Mouse (Mus musculus) liver, embryonic 11.5 days (tissue): ENCODE measurements around the gene Snai1. TPM values are rescaled to one million over a fixed set of nuclear protein-coding genes. Genes with fewer than 3 reads are reported as not detected.
A peak's percentile ranks its signal among the peaks of the same experiment; 100 is the strongest.

Experiments
- ATAC-seq: fragments of 200-750 bp; cut with Nextera tagmentation; replicated peaks from 2 replicates; pipeline ENCODE4 v1.8.0; 2017; ENCODE audit warnings: moderate number of reproducible peaks, mild to moderate bottlenecking, moderate TSS enrichment, moderate library complexity; ENCODE audit not compliant: low FRiP score
- DNase-seq: peaks from one replicate; pipeline ENCODE4 v3.0.0-alpha.2; 2017; ENCODE audit warnings: low spot score
- H3K27ac ChIP-seq: fragments of 300-500 bp; sonication (generic); 2 replicates; pipeline ENCODE4 v1.5.1; 2014; ENCODE audit warnings: mild to moderate bottlenecking, low read depth, low read length, control low read depth
- H3K27me3 ChIP-seq: fragments of 300-500 bp; sonication (generic); replicated peaks from 2 replicates; pipeline ENCODE4 v1.6.1; 2014; ENCODE audit warnings: low read length, mixed read lengths; ENCODE audit not compliant: control insufficient read depth, insufficient read depth
- H3K36me3 ChIP-seq: fragments of 300-500 bp; sonication (generic); 2 replicates; pipeline ENCODE4 v1.6.1; 2014; ENCODE audit warnings: mild to moderate bottlenecking, low read length, moderate library complexity, mixed read lengths; ENCODE audit not compliant: control insufficient read depth, insufficient read depth
- H3K4me1 ChIP-seq: fragments of 300-500 bp; sonication (generic); replicated peaks from 2 replicates; pipeline ENCODE4 v1.6.1; 2014; ENCODE audit warnings: low read length, mixed read lengths; ENCODE audit not compliant: control insufficient read depth, insufficient read depth
- H3K4me2 ChIP-seq: fragments of 300-500 bp; sonication (generic); 2 replicates; pipeline ENCODE4 v1.6.1; 2014; ENCODE audit warnings: mild to moderate bottlenecking, control low read depth, moderate library complexity
- H3K4me3 ChIP-seq: fragments of 300-500 bp; sonication (generic); 2 replicates; pipeline ENCODE4 v1.5.1; 2014; ENCODE audit warnings: low read depth, low read length, control low read depth
- H3K9ac ChIP-seq: fragments of 300-500 bp; sonication (generic); 2 replicates; pipeline ENCODE4 v1.6.1; 2014; ENCODE audit warnings: low read depth, low read length, control low read depth
- H3K9me3 ChIP-seq: fragments of 300-500 bp; sonication (generic); 2 replicates; pipeline ENCODE4 v1.6.1; 2016; ENCODE audit warnings: low read length, inconsistent platforms, mixed read lengths; ENCODE audit not compliant: control insufficient read depth
- WGBS: fragments of 180-500 bp; shearing (Covaris S2); extraction: QIAGEN DNeasy Blood & Tissue Kit; methylation state at CpG from one replicate; pipeline ENCODE4 v1.1.7; 2014; 5-methylcytosine and 5-hydroxymethylcytosine counted together
- polyA plus RNA-seq: library from polyadenylated mRNA; unstranded; fragments of >200 nt; fragmentation: Nextera tagmentation; extraction: Ambion mirVana; gene quantifications from 2 replicates; pipeline ENCODE4 v1.2.1, GENCODE M21; 2014

Snai1 gene
- polyA plus RNA-seq, 1 experiment from 2014 or later: 15.2 TPM

DNA sequence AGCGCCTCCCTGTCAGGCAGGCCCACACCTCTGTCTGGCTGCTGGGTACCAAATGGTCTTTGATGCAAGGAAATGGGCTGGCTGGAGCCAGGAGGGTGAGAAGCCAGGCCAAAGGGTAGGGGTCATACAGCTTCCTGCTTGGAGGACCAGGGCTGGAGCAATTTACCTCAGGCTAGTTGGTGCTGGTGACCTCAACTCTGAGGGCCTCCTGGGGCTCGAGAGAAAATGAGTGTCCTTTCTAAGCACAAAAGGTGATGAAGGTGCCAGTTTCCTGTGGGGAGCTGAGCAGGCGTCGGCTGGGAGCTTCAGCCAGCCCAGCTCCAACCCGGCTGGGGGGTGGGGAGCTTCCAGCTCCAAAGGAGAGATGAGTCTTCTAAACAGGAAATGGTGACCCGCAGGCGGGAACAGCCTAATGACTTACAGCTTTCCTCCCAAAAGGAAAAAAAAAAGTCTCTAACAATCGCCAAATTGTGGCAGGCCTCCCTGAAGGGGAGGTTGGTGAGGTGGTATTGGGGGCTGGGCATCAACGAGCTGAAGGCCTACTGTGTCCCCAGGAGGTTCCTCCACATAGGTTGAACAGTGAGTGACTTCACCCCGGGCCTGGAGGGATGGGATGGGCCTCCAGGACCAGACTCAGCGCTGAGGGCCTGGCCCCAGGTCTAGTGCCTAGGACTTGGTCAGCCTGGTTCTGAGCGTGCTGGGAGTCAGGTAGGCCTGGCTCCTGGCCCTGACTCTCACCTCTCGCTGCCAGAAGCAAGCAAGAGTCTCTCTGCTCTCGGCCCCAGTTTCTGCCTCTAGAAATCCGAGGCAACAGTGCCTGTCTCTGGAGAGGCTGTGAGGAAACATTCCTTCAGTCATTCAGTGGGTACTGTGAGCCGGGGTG, 5.4 kb downstream of the Snai1 start:
- Histone ChIP-seq H3K36me3 (peaks cover 2% of the 10 kb centered on the region; the same call in 1 of the 2 replicates), H3K27me3 (peaks cover 20% of the 10 kb centered on the region), H3K27ac (peak overlapping the region; percentile 83), H3K4me3 (no peak overlapping the region), H3K9me3 (no peaks in the 10 kb centered on the region), H3K4me2 (peak overlapping the region; percentile 10; the same call in 1 of the 2 replicates), H3K4me1 (peaks cover 37% of the 10 kb centered on the region), H3K9ac (no peak overlapping the region; the same call in 1 of the 2 replicates)
- DNase-seq (no peak), ATAC-seq (no peak)
- 33% methylated on average over 16 of the region's 16 CpGs for WGBS

GRCm38 (mm10) chr2:167544004-167544356, 6.0 kb downstream of the Snai1 start:
- H3K27me3 ChIP-seq: peaks cover 13% of the 10 kb centered on the region
- peaks cover 2% of the 10 kb centered on the region; the same call in 1 of the 2 replicates for H3K36me3 ChIP-seq
- H3K9ac ChIP-seq: no peak overlapping the region
- H3K27ac ChIP-seq: peak overlapping the region; percentile 83; the same call in 1 of the 2 replicates
- 25% methylated on average over 4 of the region's 4 CpGs for WGBS
- DNase-seq: no peak
- H3K4me3 ChIP-seq: no peak overlapping the region
- peaks cover 36% of the 10 kb centered on the region for H3K4me1 ChIP-seq
- H3K4me2 ChIP-seq: no peak overlapping the region
- no peaks in the 10 kb centered on the region for H3K9me3 ChIP-seq
- no peak for ATAC-seq

DNA sequence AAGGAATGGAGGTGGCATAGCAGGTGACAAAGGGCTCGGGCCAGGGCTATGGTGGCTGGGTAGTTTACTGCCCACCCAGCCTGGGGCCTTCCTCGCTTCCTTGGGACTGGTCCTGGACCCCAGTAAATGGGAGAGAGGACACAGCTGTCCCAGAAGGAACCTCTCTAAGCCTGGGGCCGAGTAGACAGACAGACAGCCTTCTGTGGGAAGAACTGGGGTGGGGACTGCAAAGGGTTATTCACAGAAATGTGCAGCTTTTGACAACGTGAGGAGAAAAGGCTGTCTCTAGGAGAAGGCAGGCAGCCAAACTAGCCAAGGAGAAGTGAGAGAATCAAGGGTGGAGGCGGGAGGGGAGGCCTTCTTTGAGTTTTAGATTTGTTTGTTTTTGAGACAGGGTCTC, 6.5 kb downstream of the Snai1 start:
- no peak overlapping the region for H3K4me3 ChIP-seq
- H3K9me3 ChIP-seq: no peaks in the 10 kb centered on the region
- peak overlapping the region; percentile 83; the same call in 1 of the 2 replicates for H3K27ac ChIP-seq
- peaks cover 2% of the 10 kb centered on the region; the same call in 1 of the 2 replicates for H3K36me3 ChIP-seq
- H3K4me2 ChIP-seq: no peak overlapping the region
- no peak overlapping the region for H3K9ac ChIP-seq
- ATAC-seq (no peak), DNase-seq (no peak)
- H3K27me3 ChIP-seq: peaks cover 9% of the 10 kb centered on the region
- peaks cover 31% of the 10 kb centered on the region for H3K4me1 ChIP-seq
- 51% methylated on average over 5 of the region's 5 CpGs for WGBS

DNA sequence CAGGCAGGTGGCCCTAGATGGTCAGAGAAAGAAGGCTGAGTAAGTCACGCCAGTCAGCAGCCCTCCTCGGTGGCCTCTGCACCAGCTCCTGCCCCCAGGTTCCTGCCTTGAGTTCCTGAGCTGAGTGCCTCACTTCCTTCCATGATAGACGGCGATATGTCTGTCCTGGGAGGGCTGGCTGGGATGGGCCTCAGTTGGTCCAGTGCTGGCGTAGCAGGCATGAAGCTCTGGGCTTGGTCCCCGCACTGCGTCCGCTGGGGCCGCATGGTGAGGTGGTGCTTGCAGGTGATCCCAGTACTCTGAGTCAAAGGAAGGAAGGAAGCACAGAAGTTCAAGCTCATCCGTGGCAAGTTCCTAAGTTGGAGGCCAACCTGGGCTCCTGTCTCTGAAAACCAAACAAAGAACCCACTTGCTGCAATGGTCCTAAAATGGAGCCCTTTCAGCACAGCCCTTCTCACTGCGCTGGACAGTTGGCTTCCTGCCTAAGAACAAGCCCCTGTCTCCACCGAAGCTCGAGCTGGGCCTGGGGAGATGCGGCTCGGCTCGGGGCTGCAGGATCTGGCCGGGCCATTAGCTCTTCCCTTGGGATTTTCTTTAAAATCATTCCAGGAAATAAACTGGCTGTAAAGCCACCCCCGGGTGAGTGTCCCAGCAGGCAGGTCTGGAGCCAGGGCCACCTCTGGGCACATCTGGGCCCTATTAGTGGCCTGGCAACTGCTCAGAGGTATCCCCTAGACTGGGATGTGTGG, 8.6 kb downstream of the Snai1 start:
- WGBS: 71% methylated on average over 18 of the region's 18 CpGs
- no peak for DNase-seq

DNA sequence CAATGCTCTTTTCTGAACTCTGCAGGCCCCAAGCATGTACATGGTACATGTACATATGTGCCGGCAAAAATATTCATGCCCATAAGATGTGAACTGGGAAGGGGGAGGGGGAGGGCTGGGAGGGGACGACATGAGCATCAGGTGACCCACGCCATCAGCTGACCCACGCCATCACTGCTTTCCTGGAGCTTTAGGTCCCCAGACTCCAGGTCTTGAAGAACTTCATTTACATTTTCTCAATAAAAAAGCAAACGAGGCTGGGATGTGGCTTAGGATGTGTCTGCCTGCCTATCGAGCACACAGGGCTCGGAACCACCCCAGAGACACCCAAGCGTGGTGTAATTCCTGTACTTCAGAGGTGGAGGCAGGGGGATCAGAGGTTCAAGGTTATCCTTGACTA, 9.4 kb downstream of the Snai1 start:
- ATAC-seq (no peak), DNase-seq (no peak)
- 83% methylated on average over 8 of the region's 8 CpGs for WGBS
- Histone ChIP-seq H3K4me3 (no peak overlapping the region), H3K36me3 (peaks cover under 1% of the 10 kb centered on the region; the same call in 1 of the 2 replicates), H3K9me3 (no peaks in the 10 kb centered on the region), H3K9ac (no peak overlapping the region), H3K4me2 (no peak overlapping the region), H3K27me3 (no peaks in the 10 kb centered on the region; the same call in 1 of the 2 replicates), H3K27ac (no peak overlapping the region), H3K4me1 (peaks cover 18% of the 10 kb centered on the region)

More for the DNA sequence above, 8.6 kb downstream of the Snai1 start:
- ATAC-seq: no peak
- Histone ChIP-seq H3K4me1 (peaks cover 26% of the 10 kb centered on the region), H3K4me3 (no peak overlapping the region), H3K4me2 (no peak overlapping the region), H3K36me3 (peaks cover 2% of the 10 kb centered on the region; the same call in 1 of the 2 replicates), H3K27me3 (no peaks in the 10 kb centered on the region; the same call in 1 of the 2 replicates), H3K9ac (no peak overlapping the region), H3K27ac (no peak overlapping the region), H3K9me3 (no peaks in the 10 kb centered on the region)

DNA sequence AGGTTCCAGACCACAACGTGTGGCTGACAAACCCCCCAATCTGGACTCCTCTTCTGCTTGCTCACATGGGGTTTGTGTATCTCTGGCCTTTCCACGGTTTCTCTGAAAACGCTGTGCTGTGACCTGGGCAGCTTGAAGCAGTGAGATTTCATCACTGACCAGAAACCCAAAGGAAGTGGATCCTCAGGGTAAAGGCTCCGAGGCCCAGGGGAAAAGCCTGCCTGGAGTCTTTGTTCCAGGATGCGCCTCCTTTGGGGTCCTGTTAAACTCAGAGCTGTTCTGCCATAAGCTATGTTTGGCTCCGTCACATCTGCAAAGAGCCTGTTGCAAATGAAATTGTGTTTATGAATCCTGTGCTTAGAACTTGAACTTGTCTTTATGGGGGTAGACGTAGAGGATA, 11.0 kb downstream of the Snai1 start:
- ATAC-seq: no peak
- WGBS: 72% methylated on average over 7 of the region's 7 CpGs

DNA sequence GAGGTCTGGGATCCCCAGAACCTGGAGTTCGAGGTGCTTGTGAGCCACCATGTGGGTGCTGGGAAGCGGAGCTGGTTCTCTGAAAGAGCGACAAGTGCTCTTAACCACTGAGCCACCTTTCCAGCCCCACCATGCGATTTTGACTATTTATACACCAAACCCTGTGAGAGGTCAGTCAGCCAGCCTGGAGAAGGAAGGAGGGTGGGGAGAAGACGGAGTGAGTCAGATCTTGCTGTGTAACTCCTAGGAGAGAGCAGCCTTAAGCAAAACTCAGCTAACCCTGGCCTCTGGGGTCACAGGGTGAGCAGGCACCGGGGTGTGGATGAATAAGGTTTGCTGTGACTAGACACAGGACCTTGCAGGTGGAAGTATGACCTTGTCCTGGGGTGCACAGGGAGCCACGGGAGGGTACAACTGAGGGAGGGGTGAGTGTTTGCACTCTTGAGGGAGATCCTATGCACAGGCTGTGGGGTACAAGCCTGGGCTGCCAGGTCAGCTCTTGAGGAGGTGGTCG, 12.4 kb downstream of the Snai1 start:
- H3K27ac ChIP-seq: no peak overlapping the region
- H3K4me1 ChIP-seq: peaks cover 3% of the 10 kb centered on the region; the same call in 1 of the 2 replicates
- no peaks in the 10 kb centered on the region for H3K9me3 ChIP-seq
- no peak for DNase-seq
- H3K27me3 ChIP-seq: no peaks in the 10 kb centered on the region; the same call in 1 of the 2 replicates
- no peaks in the 10 kb centered on the region for H3K36me3 ChIP-seq
- no peak overlapping the region for H3K4me2 ChIP-seq
- WGBS: 76% methylated on average over 8 of the region's 8 CpGs
- H3K9ac ChIP-seq: no peak overlapping the region
- H3K4me3 ChIP-seq: no peak overlapping the region
- ATAC-seq: no peak

More for the DNA sequence above, 11.0 kb downstream of the Snai1 start:
- H3K36me3 ChIP-seq: no peaks in the 10 kb centered on the region
- DNase-seq: no peak
- no peak overlapping the region for H3K9ac ChIP-seq
- no peak overlapping the region for H3K4me3 ChIP-seq
- no peaks in the 10 kb centered on the region; the same call in 1 of the 2 replicates for H3K27me3 ChIP-seq
- H3K4me2 ChIP-seq: no peak overlapping the region
- H3K9me3 ChIP-seq: no peaks in the 10 kb centered on the region
- peaks cover 7% of the 10 kb centered on the region for H3K4me1 ChIP-seq
- H3K27ac ChIP-seq: no peak overlapping the region

DNA sequence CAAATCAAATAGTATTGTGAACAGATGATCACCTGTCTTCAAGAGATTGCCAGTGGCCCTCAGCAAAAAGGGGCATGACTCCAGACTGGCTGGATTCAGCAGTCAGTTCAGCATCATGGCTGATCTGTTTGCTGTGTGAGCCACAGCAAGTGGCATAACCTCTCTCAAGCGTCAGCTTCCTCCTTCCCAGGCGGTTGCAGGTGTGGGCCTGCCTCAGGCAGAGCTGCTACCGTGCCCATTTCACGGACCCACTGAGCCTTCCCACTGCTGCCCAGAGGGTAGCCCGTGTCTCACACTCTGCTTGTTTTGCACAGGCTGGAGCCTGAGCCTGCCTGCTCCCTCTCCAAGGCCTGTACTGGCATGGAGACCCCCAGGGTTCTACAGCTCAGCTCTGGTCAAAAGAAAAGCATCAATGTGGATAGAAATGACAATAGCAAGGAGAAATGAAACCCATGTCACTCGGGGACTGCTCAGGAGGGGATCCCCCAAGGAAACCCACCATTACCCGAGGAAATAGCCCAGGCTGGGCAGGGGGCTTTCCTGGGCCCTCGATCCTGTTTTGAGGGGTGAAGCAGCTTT, 13.4 kb downstream of the Snai1 start:
- 66% methylated on average over 8 of the region's 8 CpGs for WGBS
- H3K4me3 ChIP-seq: no peak overlapping the region
- H3K27me3 ChIP-seq: no peaks in the 10 kb centered on the region; the same call in 1 of the 2 replicates
- no peaks in the 10 kb centered on the region for H3K36me3 ChIP-seq
- no peak overlapping the region for H3K9ac ChIP-seq
- DNase-seq: no peak
- H3K9me3 ChIP-seq: no peaks in the 10 kb centered on the region
- no peak overlapping the region for H3K4me2 ChIP-seq
- peaks cover 3% of the 10 kb centered on the region; the same call in 1 of the 2 replicates for H3K4me1 ChIP-seq
- ATAC-seq: no peak
- no peak overlapping the region for H3K27ac ChIP-seq
